Mouse (Mus musculus) kidney, postnatal 4 days (tissue): Measurements from ENCODE around the gene Txnip.
A peak's percentile ranks its signal among the peaks of the same experiment; 100 is the strongest.
"Not testable (repeated sequence)": the region's sequence is repeated elsewhere in the genome, so short reads cannot be mapped to it uniquely, and the experiment has no call there.

Experiments
- DNase-seq, 2 experiments: peaks; one replicate each; pipeline ENCODE4 v3.0.0; 2021; ENCODE audit warnings: mixed read lengths in 2 of 2

Gene Txnip

GRCm38 (mm10) chr3:96594851-96595250 lies 37.1 kb downstream of the Txnip start:
- peak in 1 of 2 experiments; percentile 50 for DNase-seq

- no peak for DNase-seq
These were observed 37.9 kb downstream of the Txnip start for GRCm38 (mm10) chr3:96595661-96596060.

GRCm38 (mm10) chr3:96596228-96596707 lies 38.5 kb downstream of the Txnip start, which contains the start of gene Ankrd34a:
Ankrd34a (plus strand) TSS chr3:96596636.
- DNase-seq, result peak; percentile 49 to 62

GRCm38 (mm10) chr3:96596855-96597254 lies 39.1 kb downstream of the Txnip start:
- DNase-seq, result peak in 1 of 2 experiments; percentile 11

GRCm38 (mm10) chr3:96597435-96597891 lies 39.7 kb downstream of the Txnip start:
- peak; percentile 53 to 58 for DNase-seq

GRCm38 (mm10) chr3:96598156-96599068 lies 40.7 kb downstream of the Txnip start:
- peak; percentile 80 to 82 for DNase-seq

- peak in 1 of 2 experiments; percentile 4 for DNase-seq
These were observed 41.3 kb downstream of the Txnip start for GRCm38 (mm10) chr3:96599069-96599393.

GRCm38 (mm10) chr3:96599411-96599810 lies 41.7 kb downstream of the Txnip start:
- DNase-seq, result no peak

GRCm38 (mm10) chr3:96600639-96601250 lies 43.0 kb downstream of the Txnip start, which contains the start of gene Lix1l:
Lix1l (plus strand) TSS chr3:96601149.
- peak; percentile 93 to 96 for DNase-seq

GRCm38 (mm10) chr3:96601251-96601787 lies 43.6 kb downstream of the Txnip start:
- DNase-seq, result peak; percentile 82 to 88

- DNase-seq, result peak; percentile 49 to 64
These were observed 44.4 kb downstream of the Txnip start for GRCm38 (mm10) chr3:96601941-96602703.

GRCm38 (mm10) chr3:96602704-96603084 lies 44.9 kb downstream of the Txnip start:
- DNase-seq, result no peak

GRCm38 (mm10) chr3:96603311-96603710 lies 45.6 kb downstream of the Txnip start:
- DNase-seq, result peak in 1 of 2 experiments; percentile 14

- DNase-seq, result not testable (repeated sequence)
These were observed 48.2 kb downstream of the Txnip start for GRCm38 (mm10) chr3:96606007-96606406.

GRCm38 (mm10) chr3:96606618-96607017 lies 48.9 kb downstream of the Txnip start:
- no peak for DNase-seq
